Mouse (Mus musculus) spleen, adult 2 months (tissue): ENCODE measurements around the gene Anxa4. TPM values are rescaled to one million over a fixed set of nuclear protein-coding genes. Genes with fewer than 3 reads are reported as not detected.

Experiments
- DNase-seq, 2 experiments: peaks; one replicate each; pipeline versions ENCODE4 v3.0.0 to v3.0.0-alpha.2; 2012 to 2021; ENCODE audit warnings: low spot score in 2 of 2, low read depth in 1 of 2
- H3K27ac ChIP-seq: fragments of 200-500 bp; 2 replicates; pipeline ENCODE4 v1.5.1; 2012; ENCODE audit warnings: low read length, inconsistent platforms; ENCODE audit not compliant: insufficient read depth
- H3K27me3 ChIP-seq: fragments of 200-500 bp; 2 replicates; pipeline ENCODE4 v1.6.1; 2012; ENCODE audit warnings: mild to moderate bottlenecking, moderate library complexity, low read length, inconsistent platforms; ENCODE audit not compliant: control insufficient read depth, insufficient read depth
- H3K36me3 ChIP-seq: fragments of 200-500 bp; 2 replicates; pipeline ENCODE4 v1.6.1; 2012; ENCODE audit warnings: mild to moderate bottlenecking, low read length, inconsistent platforms; ENCODE audit not compliant: control insufficient read depth, insufficient read depth
- H3K4me1 ChIP-seq: fragments of 200-500 bp; 2 replicates; pipeline ENCODE4 v1.6.1; 2011; ENCODE audit warnings: inconsistent platforms; ENCODE audit not compliant: control insufficient read depth, insufficient read depth, insufficient read length
- H3K4me3 ChIP-seq: fragments of 200-500 bp; 2 replicates; pipeline ENCODE4 v1.5.1; 2011; ENCODE audit warnings: mild to moderate bottlenecking, inconsistent platforms; ENCODE audit not compliant: insufficient read depth, insufficient read length; ENCODE audit errors: extremely low read depth
- CTCF ChIP-seq: fragments of 200-500 bp; IDR thresholded peaks from 2 replicates; pipeline ENCODE4 v1.5.1; 2011; ENCODE audit warnings: mild to moderate bottlenecking, inconsistent platforms; ENCODE audit not compliant: insufficient read depth, insufficient read length, insufficient replicate concordance; ENCODE audit errors: extremely low read depth
- POLR2A ChIP-seq: fragments of 200-500 bp; IDR thresholded peaks from 2 replicates; pipeline ENCODE4 v1.6.1; 2011; ENCODE audit warnings: low read depth, low read length, inconsistent platforms
- WGBS: fragments of 180-500 bp; shearing (Covaris S2); methylation state at CpG from one replicate; pipeline ENCODE4 v1.1.7; 2018; 5-methylcytosine and 5-hydroxymethylcytosine counted together
- polyA plus RNA-seq: library from polyadenylated mRNA; depleted of rRNA; stranded (reverse); fragments of >200 nt; gene quantifications from 2 replicates; pipeline ENCODE4 v1.2.3, GENCODE M21; 2012; rRNA removed

Gene Anxa4
- 9.7 and 13.7 TPM in 2 replicates for polyA plus RNA-seq

GRCm38 (mm10) chr6:86793021-86793815 is at the start of gene Anxa4:
Gene Anxa4, minus strand, starts transcription at chr6:86793584.
- TF ChIP-seq POLR2A = peak; percentile 38; the same call in 1 of the 2 replicates
- no peak for TF ChIP-seq CTCF

GRCm38 (mm10) chr6:86841949-86842348 is 48.6 kb upstream of the Anxa4 start:
- no peaks in the 10 kb centered on the region for H3K4me1 ChIP-seq
- no peak overlapping the region for H3K4me3 ChIP-seq
- no peaks in the 10 kb centered on the region for H3K27me3 ChIP-seq
- no peak for TF ChIP-seq CTCF
- no peak for TF ChIP-seq POLR2A
- H3K36me3 ChIP-seq = no peaks in the 10 kb centered on the region
- no peak for DNase-seq
- WGBS = 75% methylated on average over 3 of the region's 3 CpGs
- no peak overlapping the region for H3K27ac ChIP-seq

More at GRCm38 (mm10) chr6:86793021-86793815, at the start of gene Anxa4:
- no peak within 1 kb of the TSS for H3K27ac ChIP-seq
- DNase-seq = peak; percentile 17 to 67
- 1% methylated on average over 41 of the region's 41 CpGs for WGBS
- peaks cover 5% of the 10 kb centered on the region; the same call in 1 of the 2 replicates for H3K4me1 ChIP-seq
- H3K4me3 ChIP-seq = peak within 1 kb of the TSS; percentile 66
- H3K27me3 ChIP-seq = no peaks in the 10 kb centered on the region
- H3K36me3 ChIP-seq = no peaks in the 10 kb centered on the region

- DNase-seq = no peak
- Histone ChIP-seq H3K4me1 (no peaks in the 10 kb centered on the region), H3K4me3 (no peak overlapping the region), H3K27me3 (no peaks in the 10 kb centered on the region), H3K36me3 (no peaks in the 10 kb centered on the region), H3K27ac (no peak overlapping the region)
- 90% methylated on average over 2 of the region's 2 CpGs for WGBS
- no peak for TF ChIP-seq CTCF
- no peak for TF ChIP-seq POLR2A
Observed at GRCm38 (mm10) chr6:86839089-86839488, 45.7 kb upstream of the Anxa4 start.

GRCm38 (mm10) chr6:86832802-86833502 is 39.6 kb upstream of the Anxa4 start:
- no peak for DNase-seq
- H3K36me3 ChIP-seq = no peaks in the 10 kb centered on the region
- no peaks in the 10 kb centered on the region for H3K4me1 ChIP-seq
- TF ChIP-seq POLR2A (no peak), CTCF (no peak)
- 59% methylated on average over 13 of the region's 13 CpGs for WGBS
- no peak overlapping the region for H3K4me3 ChIP-seq
- no peak overlapping the region for H3K27ac ChIP-seq
- no peaks in the 10 kb centered on the region for H3K27me3 ChIP-seq

GRCm38 (mm10) chr6:86830738-86831500 is 37.5 kb upstream of the Anxa4 start:
- Histone ChIP-seq H3K27ac (0 out of 2 replicates have a peak overlapping the region, but pooled peaks have one; percentile 18), H3K27me3 (no peaks in the 10 kb centered on the region), H3K36me3 (no peaks in the 10 kb centered on the region), H3K4me1 (no peaks in the 10 kb centered on the region), H3K4me3 (no peak overlapping the region)
- no peak for DNase-seq
- TF ChIP-seq CTCF = no peak
- no peak for TF ChIP-seq POLR2A
- WGBS = 85% methylated on average over 10 of the region's 10 CpGs

GRCm38 (mm10) chr6:86829768-86830167 is 36.4 kb upstream of the Anxa4 start:
- whole genome bisulfite sequencing = 46% methylated on average over 6 of the region's 6 CpGs
- TF ChIP-seq CTCF = no peak
- no peak for TF ChIP-seq POLR2A
- Histone ChIP-seq H3K27me3 (no peaks in the 10 kb centered on the region), H3K27ac (no peak overlapping the region), H3K4me1 (no peaks in the 10 kb centered on the region), H3K36me3 (no peaks in the 10 kb centered on the region), H3K4me3 (no peak overlapping the region)
- no peak for DNase-seq
